Mouse (Mus musculus) myocyte (in vitro differentiated cells): ENCODE measurements around the gene Strada. TPM values are rescaled to one million over a fixed set of nuclear protein-coding genes. Genes with fewer than 3 reads are reported as not detected.
"Not testable (repeated sequence)": the region's sequence is repeated elsewhere in the genome, so short reads cannot be mapped to it uniquely, and the experiment has no call there.

ENCODE experiments used
- H3K27me3 ChIP-seq: one replicate; pipeline ENCODE4 v1.6.1; 2011; ENCODE audit not compliant: control insufficient read depth, insufficient read depth, insufficient read length
- H3K36me3 ChIP-seq: one replicate; pipeline ENCODE4 v1.6.1; 2011; ENCODE audit not compliant: control insufficient read depth, insufficient read depth
- H3K4me2 ChIP-seq: one replicate; pipeline ENCODE4 v1.6.1; 2011; ENCODE audit warnings: low read depth, control low read depth
- H3K4me3 ChIP-seq: one replicate; pipeline ENCODE4 v1.5.1; 2011; ENCODE audit warnings: mild to moderate bottlenecking, control low read depth, moderate library complexity
- H3K79me2 ChIP-seq: one replicate; pipeline ENCODE4 v1.6.1; 2011; ENCODE audit not compliant: control insufficient read depth, insufficient read depth
- H3ac ChIP-seq: one replicate; pipeline ENCODE4 v1.6.1; 2011; ENCODE audit not compliant: control insufficient read depth, insufficient read length
- CEBPB ChIP-seq: IDR thresholded peaks from 2 replicates; pipeline ENCODE4 v1.6.1; 2011; ENCODE audit warnings: mild to moderate bottlenecking, moderate library complexity; ENCODE audit not compliant: poor library complexity, insufficient read depth, severe bottlenecking
- E2F4 ChIP-seq: IDR thresholded peaks from one replicate; pipeline ENCODE4 v1.6.1; 2011; ENCODE audit warnings: mild to moderate bottlenecking, control low read depth, moderate library complexity; ENCODE audit not compliant: insufficient read depth
- MAX ChIP-seq: IDR thresholded peaks from one replicate; pipeline ENCODE4 v1.6.1; 2011; ENCODE audit warnings: low read depth, mild to moderate bottlenecking, control low read depth
- MYOD1 ChIP-seq, 3 experiments: IDR thresholded peaks; one replicate each; pipeline ENCODE4 v1.6.1; 2011; ENCODE audit warnings: control low read depth in 2 of 3, low read depth in 2 of 3, mild to moderate bottlenecking in 2 of 3, moderate library complexity in 1 of 3; ENCODE audit not compliant: insufficient read length in 2 of 3, control insufficient read depth in 1 of 3
- MYOG ChIP-seq, 3 experiments: IDR thresholded peaks; one replicate each; pipeline ENCODE4 v1.6.1; 2011; ENCODE audit warnings: control low read depth in 2 of 3, low read depth in 2 of 3, mild to moderate bottlenecking in 2 of 3; ENCODE audit not compliant: insufficient read length in 2 of 3, control insufficient read depth in 1 of 3, insufficient read depth in 1 of 3
- POLR2A ChIP-seq: IDR thresholded peaks from one replicate; pipeline ENCODE4 v1.6.1; 2011; ENCODE audit warnings: low read depth, mild to moderate bottlenecking, control low read depth, moderate library complexity; ENCODE audit not compliant: insufficient read length
- POLR2AphosphoS2 ChIP-seq: IDR thresholded peaks from one replicate; pipeline ENCODE4 v1.6.1; 2011; ENCODE audit warnings: low read depth, control low read depth; ENCODE audit not compliant: insufficient read length
- REST ChIP-seq: IDR thresholded peaks from one replicate; pipeline ENCODE4 v1.6.1; 2011; ENCODE audit warnings: mild to moderate bottlenecking, control low read depth, moderate library complexity; ENCODE audit not compliant: insufficient read depth, insufficient read length
- SRF ChIP-seq: IDR thresholded peaks from one replicate; pipeline ENCODE4 v1.6.1; 2011; ENCODE audit warnings: low read depth; ENCODE audit not compliant: control insufficient read depth, insufficient read length
- TCF12 ChIP-seq: IDR thresholded peaks from one replicate; pipeline ENCODE4 v1.6.1; 2011; ENCODE audit warnings: mild to moderate bottlenecking, control low read depth; ENCODE audit not compliant: poor library complexity, insufficient read depth, severe bottlenecking
- TCF3 ChIP-seq: IDR thresholded peaks from one replicate; pipeline ENCODE4 v1.6.1; 2011; ENCODE audit warnings: low read depth, control low read depth; ENCODE audit not compliant: insufficient read length
- USF1 ChIP-seq: IDR thresholded peaks from one replicate; pipeline ENCODE4 v1.6.1; 2011; ENCODE audit warnings: low read depth, mild to moderate bottlenecking, control low read depth, moderate library complexity
- polyA plus RNA-seq: library from polyadenylated mRNA; unstranded; fragments of >200 nt; fragmentation: generic; extraction: Trizol; gene quantifications from one replicate; pipeline ENCODE4 v1.2.1, GENCODE M21; 2012; ENCODE audit warnings: missing spikeins

Strada gene
- polyA plus RNA-seq = 25.9 TPM

GRCm38 (mm10) chr11:106202123-106202465 is at the start of gene Strada:
Gene Strada (minus strand): TSS chr11:106202168.
- Histone ChIP-seq H3K4me3 (no peak within 1 kb of the TSS), H3K36me3 (peaks cover 82% of the 10 kb centered on the region), H3ac (no peak within 1 kb of the TSS), H3K4me2 (no peak within 1 kb of the TSS), H3K79me2 (no peaks in the 10 kb centered on the region), H3K27me3 (no peaks in the 10 kb centered on the region)
- TF ChIP-seq TCF12 = no peak
- no peak for TF ChIP-seq REST
- TF ChIP-seq MAX = no peak
- TF ChIP-seq CEBPB = no peak
- no peak for TF ChIP-seq MYOG (IDR thresholded peaks at IDR 0.05; ENCODE audit: control insufficient read depth in 1 of 3, insufficient read depth in 1 of 3, insufficient read length in 2 of 3, low read depth in 2 of 3)
- no peak for TF ChIP-seq MYOD1 (IDR thresholded peaks at IDR 0.05; ENCODE audit: control insufficient read depth in 1 of 3, insufficient read length in 2 of 3, low read depth in 2 of 3)
- no peak for TF ChIP-seq POLR2A
- TF ChIP-seq POLR2AphosphoS2 = no peak
- TF ChIP-seq TCF3 = no peak
- no peak for TF ChIP-seq USF1
- no peak for TF ChIP-seq SRF
- TF ChIP-seq E2F4 = no peak

DNA sequence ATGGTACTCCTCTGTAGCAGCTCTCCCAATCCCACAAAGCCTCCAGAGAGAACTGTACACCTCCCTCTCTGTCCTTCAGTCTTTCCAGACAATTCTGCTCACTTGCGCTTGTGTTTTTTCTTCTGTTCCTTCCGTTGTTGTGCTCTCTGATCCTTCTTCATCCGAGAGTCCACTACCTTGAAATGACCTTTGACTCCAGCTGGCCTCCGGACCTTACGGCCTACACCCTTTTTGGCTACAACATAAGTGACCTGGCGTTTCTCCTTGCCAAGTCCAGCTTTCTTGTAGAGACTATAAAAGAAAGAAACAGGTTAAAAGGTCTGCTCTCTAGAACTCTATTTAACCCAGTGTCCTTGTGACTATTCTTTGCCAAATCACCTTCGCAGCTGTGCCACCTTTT is 47.4 kb upstream of the Strada start:
- H3K27me3 ChIP-seq = no peaks in the 10 kb centered on the region
- H3K4me2 ChIP-seq = no peak overlapping the region
- peaks cover 84% of the 10 kb centered on the region for H3K36me3 ChIP-seq
- TF ChIP-seq TCF3 (no peak), USF1 (no peak)
- peaks cover 5% of the 10 kb centered on the region for H3K79me2 ChIP-seq
- H3ac ChIP-seq = no peak overlapping the region
- no peak overlapping the region for H3K4me3 ChIP-seq

- H3K79me2 ChIP-seq = no peaks in the 10 kb centered on the region
- H3K4me3 ChIP-seq = no peak overlapping the region
- peaks cover 95% of the 10 kb centered on the region for H3K36me3 ChIP-seq
- no peak overlapping the region for H3ac ChIP-seq
- H3K27me3 ChIP-seq = no peaks in the 10 kb centered on the region
- TF ChIP-seq TCF12 (no peak), POLR2AphosphoS2 (no peak), E2F4 (no peak)
- no peak overlapping the region for H3K4me2 ChIP-seq
Observed at GRCm38 (mm10) chr11:106246834-106247233, 44.9 kb upstream of the Strada start.

DNA sequence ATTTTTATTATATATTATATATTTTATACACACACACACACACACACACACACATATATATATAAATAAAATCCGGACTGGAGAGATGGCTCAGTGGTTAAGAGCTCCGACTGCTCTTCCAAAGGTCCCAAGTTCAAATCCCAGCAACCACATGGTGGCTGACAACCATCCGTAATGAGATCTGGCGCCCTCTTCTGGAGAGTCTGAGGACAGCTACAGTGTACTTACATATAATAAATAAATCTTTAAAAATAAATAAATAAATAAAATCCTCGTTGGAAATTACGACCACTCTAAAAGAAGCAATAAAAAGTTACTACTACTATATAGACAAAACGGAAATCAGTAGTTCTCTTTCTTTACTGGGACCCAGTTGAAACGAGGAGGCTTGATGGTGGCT is 32.0 kb upstream of the Strada start:
- not testable (repeated sequence) for H3K4me3 ChIP-seq, H3K79me2 ChIP-seq, H3ac ChIP-seq, H3K4me2 ChIP-seq, H3K27me3 ChIP-seq
- H3K36me3 ChIP-seq = peaks cover 58% of the 10 kb centered on the region

GRCm38 (mm10) chr11:106220603-106221002 is 18.6 kb upstream of the Strada start:
- Histone ChIP-seq H3ac (no peak overlapping the region), H3K27me3 (no peaks in the 10 kb centered on the region), H3K4me2 (no peak overlapping the region), H3K4me3 (no peak overlapping the region), H3K36me3 (peaks cover 4% of the 10 kb centered on the region), H3K79me2 (peaks cover 90% of the 10 kb centered on the region)
- no peak for TF ChIP-seq USF1
- TF ChIP-seq CEBPB = no peak
- TF ChIP-seq MAX = no peak
- TF ChIP-seq TCF3 = no peak

- Histone ChIP-seq H3K36me3 (peaks cover 10% of the 10 kb centered on the region), H3K4me2 (peak within 1 kb of the TSS; percentile 90), H3K27me3 (no peaks in the 10 kb centered on the region), H3K79me2 (peaks cover 89% of the 10 kb centered on the region), H3ac (peak within 1 kb of the TSS; percentile 97), H3K4me3 (peak within 1 kb of the TSS; percentile 81)
- peak; percentile 87 for TF ChIP-seq POLR2A
- TF ChIP-seq E2F4 = peak; percentile 25
- no peak for TF ChIP-seq TCF12
- TF ChIP-seq USF1 = no peak
- TF ChIP-seq MAX = no peak
- TF ChIP-seq TCF3 = no peak
- TF ChIP-seq SRF = no peak
- no peak for TF ChIP-seq CEBPB
- peak; percentile 89 for TF ChIP-seq POLR2AphosphoS2
- no peak for TF ChIP-seq REST
- TF ChIP-seq MYOG (IDR thresholded peaks at IDR 0.05; ENCODE audit: control insufficient read depth in 1 of 3, insufficient read depth in 1 of 3, insufficient read length in 2 of 3, low read depth in 2 of 3) = no peak
- no peak for TF ChIP-seq MYOD1 (IDR thresholded peaks at IDR 0.05; ENCODE audit: control insufficient read depth in 1 of 3, insufficient read length in 2 of 3, low read depth in 2 of 3)
Observed at GRCm38 (mm10) chr11:106216730-106217490, 14.9 kb upstream of the Strada start, which contains the start of gene Ddx42. Gene Ddx42 (plus strand): TSS chr11:106216926.
